Mouse (Mus musculus) gastrocnemius, postnatal 36 days (tissue): ENCODE data around the gene Gnas. TPM values are rescaled to one million over a fixed set of nuclear protein-coding genes. Genes with fewer than 3 reads are reported as not detected.

ENCODE experiments used
- DNase-seq, 2 experiments: peaks; one replicate each; pipeline ENCODE4 v3.0.0; 2022
- intact Hi-C: fragments of 180-260 bp; cut with DNase I; formaldehyde crosslinking; loops from one replicate; pipeline ENCODE4 v1.15.1; 2025
- long read RNA-seq, 2 experiments: library from polyadenylated mRNA; stranded (forward); transcript quantifications; one replicate each; pipeline ENCODE4 v2.0.0; 2021
- total RNA-seq, 2 experiments: library from RNA; stranded (reverse); gene quantifications; 2 replicates each; pipeline ENCODE4 v1.2.3; 2021

The Gnas gene
- total RNA-seq: 1,000 to 10,000 TPM; 1,262 to 1,407 TPM
- long read RNA-seq, experiment 1, transcript Gnas-208 (12 exons, 1,716 nt): major isoform, 364 of 1,030 reads
- long read RNA-seq, experiment 1, transcript Gnas-206 (11 exons, 1,695 nt): minor isoform, 146 of 1,030 reads
- long read RNA-seq, experiment 1, transcript Gnas-207 (11 exons, 1,789 nt): minor isoform, 314 of 1,030 reads
- long read RNA-seq, experiment 1, partial matches to known transcripts: 177 of 1,030 reads
- long read RNA-seq, experiment 1, other reads (novel, unspliced or antisense): 29 of 1,030 reads
- long read RNA-seq, experiment 2, transcript Gnas-207 (11 exons, 1,789 nt): major isoform, 481 of 1,399 reads
- long read RNA-seq, experiment 2, transcript Gnas-206 (11 exons, 1,695 nt): minor isoform, 185 of 1,399 reads
- long read RNA-seq, experiment 2, transcript Gnas-208 (12 exons, 1,716 nt): major isoform, 481 of 1,399 reads
- long read RNA-seq, experiment 2, partial matches to known transcripts: 233 of 1,399 reads
- long read RNA-seq, experiment 2, other reads (novel, unspliced or antisense): 18 of 1,399 reads

DNA sequence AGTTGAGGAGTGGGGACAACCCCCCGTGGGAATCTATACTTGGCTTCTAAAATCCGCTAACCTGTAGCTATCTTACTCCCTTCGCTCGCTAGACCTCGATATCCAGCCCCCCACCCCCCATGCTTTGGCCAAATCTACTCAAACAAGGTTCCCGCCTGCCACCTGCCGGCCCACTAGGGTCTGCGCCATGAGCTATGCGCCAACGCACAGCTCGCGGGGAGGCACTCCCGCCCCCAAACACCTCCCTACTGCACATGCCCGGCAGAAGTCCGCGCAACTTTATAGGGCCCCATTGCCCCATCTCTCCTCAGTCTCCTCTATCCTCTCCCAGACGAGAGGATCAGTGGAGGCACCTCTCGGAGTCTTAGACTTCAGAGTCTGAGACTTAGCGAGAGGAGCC, at the start of gene Gnas:
Gene Gnas, plus strand, starts transcription at position 310 of the 400 bp plus-strand sequence.
- intact Hi-C loops: loop anchor here (5.0 kb wide), 1 partner anchor 697 kb away; no protein-coding TSS in a partner anchor
- no peak for DNase-seq

DNA sequence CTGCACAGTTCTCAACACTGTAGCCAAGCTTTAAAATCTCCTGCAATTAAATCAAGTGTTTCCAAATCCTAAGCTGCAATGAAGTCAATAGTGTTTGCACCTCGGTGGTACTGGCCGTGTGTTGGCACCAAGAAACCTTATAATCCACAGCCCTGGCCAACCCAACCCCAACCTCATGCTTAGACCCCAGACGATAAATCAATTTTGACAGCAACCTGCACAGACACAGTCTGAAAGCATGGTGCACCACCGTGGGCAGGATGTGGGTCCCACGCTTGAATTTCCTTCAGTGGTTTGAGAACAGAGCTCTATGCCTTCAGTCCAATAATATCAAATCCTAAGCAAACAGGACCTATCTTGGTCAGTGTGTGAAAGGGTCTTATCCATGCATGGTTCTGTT, 41.7 kb upstream of the Gnas start:
- intact Hi-C loops: no loop called here
- no peak for DNase-seq

DNA sequence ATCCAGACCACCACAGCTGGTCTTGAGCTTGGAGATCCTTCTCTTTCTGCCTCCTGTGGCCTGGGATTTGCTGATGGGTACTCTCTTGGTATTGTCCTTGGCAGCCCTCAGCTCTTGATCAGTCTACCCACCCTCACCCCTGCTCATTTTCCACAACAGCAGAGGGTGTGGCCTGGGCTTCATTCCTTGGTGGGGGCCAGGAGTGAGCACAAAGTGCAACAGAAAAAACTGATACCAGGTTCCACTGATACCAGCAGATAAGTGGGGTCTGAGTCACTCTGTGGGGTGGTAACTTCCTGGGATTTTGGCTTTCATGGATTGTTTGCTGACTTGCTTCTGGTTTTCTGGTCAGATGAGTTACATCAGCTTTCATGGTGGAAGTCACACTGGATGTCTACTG, 32.2 kb upstream of the Gnas start:
- DNase-seq: no peak
- intact Hi-C loops: no loop called here

DNA sequence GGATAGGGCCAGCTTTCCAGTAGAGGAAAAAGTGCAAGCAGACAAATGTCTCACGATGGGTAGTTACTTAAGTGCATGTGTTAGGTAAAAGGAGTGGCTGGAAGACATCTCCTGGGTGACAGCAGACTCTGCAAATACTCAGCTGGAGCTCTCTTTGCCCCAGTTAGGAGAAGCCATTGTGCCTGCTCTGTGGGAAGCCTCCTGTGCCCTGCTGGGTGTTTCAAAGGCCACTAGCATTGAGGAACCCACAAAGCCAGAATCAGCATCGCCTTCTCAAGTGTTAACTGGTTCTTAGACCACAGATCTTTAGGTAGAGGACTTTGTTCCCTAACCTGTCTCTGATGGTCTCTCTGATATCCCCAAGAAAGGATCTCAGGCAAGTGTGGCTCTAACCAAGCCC, 26.8 kb upstream of the Gnas start:
- intact Hi-C loops: no loop called here

DNA sequence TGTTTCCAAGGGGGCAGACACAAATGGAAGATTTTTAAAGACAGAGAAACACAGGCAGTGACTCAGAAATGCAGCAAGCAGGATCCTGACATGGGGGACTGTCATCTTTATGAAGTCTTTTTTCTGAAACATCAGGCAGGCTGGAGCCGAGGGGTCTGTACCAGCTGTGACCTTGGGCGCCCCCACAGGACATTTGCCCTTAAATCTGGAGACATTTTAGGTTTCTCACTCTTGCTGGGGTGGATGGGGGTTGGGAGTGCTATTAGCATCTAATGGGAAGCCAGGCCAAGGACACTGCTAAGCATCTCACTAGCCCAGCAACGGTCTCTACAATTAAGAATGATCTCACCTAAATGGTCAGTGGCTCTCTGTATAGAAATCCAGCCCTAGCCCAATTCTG, 24.1 kb upstream of the Gnas start:
- DNase-seq: no peak
- intact Hi-C loops: no loop called here

More for the DNA sequence above, 26.8 kb upstream of the Gnas start:
- DNase-seq: no peak

DNA sequence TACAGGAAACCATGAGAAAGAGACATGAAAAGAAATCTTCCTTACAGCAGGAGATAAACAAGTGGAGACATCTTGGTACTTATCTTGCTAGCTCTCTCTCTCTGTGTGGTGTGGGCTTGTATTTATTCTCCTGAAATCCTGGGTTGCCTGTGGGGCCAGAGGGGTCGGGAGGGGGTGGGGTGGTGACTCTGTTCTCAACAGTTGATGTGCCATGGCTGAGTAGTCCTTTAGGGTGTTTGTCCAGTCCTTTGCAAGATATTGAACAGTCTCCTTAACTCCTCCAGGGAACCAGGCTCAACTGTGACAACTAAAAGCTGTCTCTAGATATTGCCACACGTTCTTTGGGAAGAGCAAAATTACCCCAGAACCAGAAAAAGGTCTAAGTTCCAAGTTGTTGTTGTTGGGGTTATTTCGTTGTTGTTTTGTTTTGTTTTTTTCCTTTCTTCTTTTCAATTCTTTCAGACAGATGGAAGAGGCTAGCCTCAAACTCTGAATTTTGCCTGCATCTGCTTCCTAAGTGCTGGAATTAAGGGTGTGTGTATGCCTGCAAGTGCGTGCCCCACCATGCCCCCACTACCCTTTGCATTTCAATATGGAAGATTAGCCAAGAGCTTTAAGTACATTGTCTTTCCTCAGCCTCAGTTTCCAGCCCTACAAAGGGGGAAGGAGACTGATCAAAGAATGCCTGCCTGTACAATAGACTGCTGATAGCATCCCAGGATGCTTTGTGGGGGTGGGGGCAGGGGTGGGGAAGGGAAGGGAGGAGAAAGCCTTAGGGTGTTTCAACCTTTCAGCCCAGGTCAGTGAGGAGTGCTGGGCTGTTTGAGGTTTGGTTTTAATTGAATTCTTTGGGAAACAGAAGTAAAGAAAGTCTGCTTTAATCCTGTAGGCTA, 23.0 kb upstream of the Gnas start:
- intact Hi-C loops: no loop called here

DNA sequence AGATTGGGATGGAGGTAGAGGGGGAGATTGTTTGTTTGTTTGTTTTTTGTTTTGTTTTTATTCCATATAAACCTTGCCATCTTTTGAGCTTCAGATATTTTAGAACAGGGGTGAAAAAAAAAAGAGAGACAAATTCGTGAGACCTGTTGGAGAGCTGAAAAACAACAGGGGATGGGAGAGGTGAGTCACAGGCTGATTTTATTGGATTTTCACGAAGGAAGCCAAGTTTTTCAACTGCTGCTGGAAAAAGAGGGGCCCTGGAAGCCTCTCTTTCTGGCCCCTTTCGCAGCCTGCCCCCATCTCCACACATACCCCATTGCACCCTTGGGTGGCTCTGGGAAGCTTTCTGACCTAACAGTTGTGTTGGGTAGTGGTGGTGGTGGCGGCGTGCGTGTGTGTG, 22.3 kb upstream of the Gnas start:
- intact Hi-C loops: no loop called here
- no peak for DNase-seq

More for the DNA sequence above, 23.0 kb upstream of the Gnas start:
- DNase-seq: no peak

DNA sequence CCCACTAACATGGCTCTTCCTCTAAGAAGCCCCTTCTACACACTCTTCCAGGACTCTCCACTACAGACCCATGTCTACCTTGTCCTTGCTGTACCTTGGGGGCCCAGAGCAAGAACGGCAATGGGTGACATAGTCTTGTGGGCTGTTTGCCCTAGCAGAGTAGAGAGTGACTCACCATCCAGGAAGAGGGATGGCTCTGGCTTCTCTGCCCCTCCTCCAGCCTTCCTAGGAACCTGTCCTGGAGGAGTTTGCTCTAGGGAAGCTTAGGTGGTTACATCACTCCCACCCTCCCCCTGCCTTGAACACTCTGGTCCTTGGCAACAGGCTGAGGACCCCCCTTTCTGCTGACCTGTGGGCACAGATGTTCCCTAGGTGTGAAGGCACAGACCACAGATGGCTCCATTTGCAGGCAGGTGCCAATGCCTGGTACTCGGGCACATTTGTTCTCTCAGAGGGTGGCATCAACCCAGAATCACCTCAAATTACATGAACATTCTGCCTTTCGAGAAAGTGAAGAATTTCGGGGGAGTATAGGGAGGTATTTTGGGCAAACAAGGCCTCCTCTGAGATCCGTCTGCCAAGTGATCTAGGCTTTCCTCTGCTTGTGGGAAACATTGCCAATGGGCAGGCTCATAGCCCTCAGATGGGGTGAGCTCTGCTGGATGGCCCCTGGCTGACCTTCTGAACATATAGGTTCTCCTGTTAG, 20.9 kb upstream of the Gnas start:
- intact Hi-C loops: no loop called here
- DNase-seq: no peak

DNA sequence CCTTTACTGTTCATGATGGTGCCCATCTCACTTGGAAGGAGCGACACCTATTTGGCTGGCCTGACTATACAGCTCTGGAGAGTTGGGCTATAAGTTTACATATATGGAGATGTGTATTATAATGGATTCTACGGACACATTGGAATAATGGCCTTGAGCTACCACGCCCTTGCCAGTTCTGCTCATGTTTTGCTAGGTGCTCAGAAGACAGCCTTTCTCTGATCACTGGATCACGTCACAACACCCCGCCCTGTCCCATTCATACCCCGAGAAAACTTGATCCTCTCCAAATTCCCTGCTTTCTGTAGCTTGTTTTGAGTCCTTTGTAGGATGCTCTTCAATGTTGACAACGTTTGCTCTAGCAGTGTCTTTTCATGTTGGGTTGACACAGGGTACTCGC, 19.9 kb upstream of the Gnas start:
- intact Hi-C loops: no loop called here
- no peak for DNase-seq

DNA sequence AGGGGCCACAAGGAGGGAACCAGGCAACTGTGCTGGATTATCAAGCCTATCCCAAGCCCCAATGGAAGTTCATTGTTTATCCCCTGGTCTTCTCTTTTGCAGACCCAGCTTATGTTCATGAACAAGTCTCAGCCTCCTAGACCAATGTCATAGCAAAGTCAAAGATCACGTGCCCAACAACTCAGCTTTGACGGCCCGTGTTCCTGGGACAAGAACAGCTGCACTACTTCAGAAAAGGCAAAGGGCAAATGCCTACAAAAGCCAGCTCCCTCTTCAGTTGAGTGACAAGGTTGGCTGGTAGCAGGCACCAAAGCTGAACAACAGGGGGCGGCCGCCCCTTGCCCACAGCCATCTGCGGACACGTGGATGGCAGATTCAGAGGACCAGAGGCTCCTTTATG, 13.7 kb upstream of the Gnas start:
- DNase-seq: no peak
- intact Hi-C loops: no loop called here

DNA sequence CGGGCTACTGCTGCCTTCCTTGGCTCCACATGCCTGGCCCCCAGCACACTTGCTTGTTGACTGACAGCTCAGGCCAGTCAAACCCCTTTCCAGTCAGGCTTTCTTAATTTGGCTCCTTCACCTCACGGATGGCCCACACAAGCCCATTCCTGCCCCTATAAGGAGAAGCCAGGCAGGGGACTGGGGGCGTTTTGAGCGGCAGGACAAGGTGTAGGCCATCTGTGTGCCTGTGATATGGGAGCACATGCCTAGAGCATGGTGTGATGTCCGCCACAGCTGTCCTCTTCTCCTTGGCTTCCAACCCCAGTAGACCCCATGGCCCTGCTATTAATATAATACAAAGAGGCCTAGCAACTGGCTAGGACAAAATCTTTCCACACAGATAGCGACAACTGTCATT, 12.7 kb upstream of the Gnas start:
- intact Hi-C loops: no loop called here
- DNase-seq: no peak

DNA sequence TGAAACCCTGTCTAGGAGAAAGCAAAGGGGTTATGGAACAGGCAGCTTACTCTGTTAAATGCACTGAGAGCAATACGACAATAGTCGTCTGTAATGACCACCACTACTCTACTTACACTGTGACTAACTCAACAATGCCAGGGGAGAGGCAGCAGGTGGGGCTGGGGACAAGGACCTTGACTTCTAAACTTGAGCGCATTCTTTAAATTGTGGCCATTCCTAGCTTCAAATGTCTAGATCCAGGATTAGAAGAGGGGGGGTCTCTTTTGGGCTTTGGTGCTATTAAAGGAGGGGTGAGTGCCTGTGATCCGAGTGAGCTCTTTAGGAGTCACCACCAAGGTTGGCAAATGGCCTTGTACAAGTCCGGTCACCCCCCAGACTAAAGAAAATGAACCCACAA, 11.0 kb upstream of the Gnas start:
- no peak for DNase-seq

DNA sequence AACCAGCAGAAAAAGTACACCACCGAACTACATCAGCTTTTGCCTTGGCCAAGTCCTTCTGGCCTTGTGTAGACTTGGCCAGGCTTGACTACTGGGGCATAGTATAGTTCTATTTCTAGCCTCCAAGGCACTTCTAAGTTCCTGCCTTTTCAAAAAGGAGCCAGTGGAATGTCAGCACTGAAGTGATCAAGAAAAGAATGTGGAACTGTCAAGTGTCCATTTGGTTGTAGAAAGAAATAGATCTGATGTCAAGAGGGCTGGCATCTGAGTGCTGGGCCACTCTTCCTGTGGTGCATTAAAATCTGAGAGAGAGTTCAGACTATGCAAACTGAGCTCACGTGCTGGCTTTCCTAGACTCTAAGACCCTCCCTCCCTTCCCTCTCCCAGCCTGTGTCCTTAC, 10.2 kb upstream of the Gnas start:
- no peak for DNase-seq
- intact Hi-C loops: no loop called here

More for the DNA sequence above, 11.0 kb upstream of the Gnas start:
- intact Hi-C loops: no loop called here

DNA sequence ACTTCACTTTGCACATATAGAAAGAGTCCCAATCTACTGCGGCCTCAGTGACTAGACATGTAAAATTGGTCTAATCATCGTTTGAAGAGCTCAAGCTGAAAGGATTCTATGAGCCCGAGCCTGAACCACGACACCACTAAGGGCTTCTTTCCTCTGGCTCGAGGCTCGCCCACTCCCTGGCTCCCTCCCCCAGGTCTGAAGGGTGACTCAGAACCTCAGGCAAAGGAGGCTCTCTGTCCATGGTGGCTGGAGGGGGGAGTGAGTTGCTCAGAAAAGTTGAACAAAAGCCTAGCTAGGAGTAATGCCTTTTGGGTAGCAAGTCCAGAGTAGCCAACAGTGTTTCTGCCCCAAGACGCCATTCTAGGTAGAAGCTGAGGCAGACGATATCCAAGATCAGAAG, 4.3 kb upstream of the Gnas start:
- no peak for DNase-seq
- intact Hi-C loops: loop anchor here (5.0 kb wide), 1 partner anchor 692 kb away; no protein-coding TSS in a partner anchor

DNA sequence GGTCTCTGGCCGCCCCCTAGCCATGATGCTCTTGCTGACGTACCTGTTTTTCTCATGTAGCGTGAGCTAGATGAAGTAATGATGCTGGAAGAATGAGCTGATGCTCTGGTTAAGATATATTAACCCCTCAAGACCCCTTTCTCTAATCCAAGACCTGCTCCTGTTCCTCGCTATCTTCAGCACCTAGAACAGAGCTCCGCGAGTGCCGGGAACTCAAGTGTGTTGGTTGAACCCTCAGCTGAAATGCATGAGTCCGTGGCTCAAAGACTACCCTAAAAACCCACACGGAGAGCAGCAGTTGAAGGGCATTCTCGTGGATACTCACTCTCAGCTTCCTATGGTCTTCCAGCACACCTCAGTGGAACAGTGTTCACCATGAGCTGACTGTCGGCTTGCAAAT, 779 bp upstream of the Gnas start:
- DNase-seq: no peak
- intact Hi-C loops: loop anchor here (5.0 kb wide), 1 partner anchor 696 kb away; no protein-coding TSS in a partner anchor

DNA sequence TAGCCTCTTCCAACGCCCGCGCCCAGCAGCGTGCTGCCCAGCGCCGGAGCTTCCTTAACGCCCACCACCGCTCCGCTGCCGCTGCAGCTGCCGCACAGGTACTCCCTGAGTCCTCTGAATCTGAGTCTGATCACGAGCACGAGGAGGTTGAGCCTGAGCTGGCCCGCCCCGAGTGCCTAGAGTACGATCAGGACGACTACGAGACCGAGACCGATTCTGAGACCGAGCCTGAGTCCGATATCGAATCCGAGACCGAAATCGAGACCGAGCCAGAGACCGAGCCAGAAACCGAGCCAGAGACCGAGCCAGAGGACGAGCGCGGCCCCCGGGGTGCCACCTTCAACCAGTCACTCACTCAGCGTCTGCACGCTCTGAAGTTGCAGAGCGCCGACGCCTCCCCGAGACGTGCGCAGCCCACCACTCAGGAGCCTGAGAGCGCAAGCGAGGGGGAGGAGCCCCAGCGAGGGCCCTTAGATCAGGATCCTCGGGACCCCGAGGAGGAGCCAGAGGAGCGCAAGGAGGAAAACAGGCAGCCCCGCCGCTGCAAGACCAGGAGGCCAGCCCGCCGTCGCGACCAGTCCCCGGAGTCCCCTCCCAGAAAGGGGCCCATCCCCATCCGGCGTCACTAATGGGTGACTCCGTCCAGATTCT, 812 bp downstream of the Gnas start:
- no peak for DNase-seq
- intact Hi-C loops: loop anchor here (5.0 kb wide), 1 partner anchor 698 kb away; no protein-coding TSS in a partner anchor

DNA sequence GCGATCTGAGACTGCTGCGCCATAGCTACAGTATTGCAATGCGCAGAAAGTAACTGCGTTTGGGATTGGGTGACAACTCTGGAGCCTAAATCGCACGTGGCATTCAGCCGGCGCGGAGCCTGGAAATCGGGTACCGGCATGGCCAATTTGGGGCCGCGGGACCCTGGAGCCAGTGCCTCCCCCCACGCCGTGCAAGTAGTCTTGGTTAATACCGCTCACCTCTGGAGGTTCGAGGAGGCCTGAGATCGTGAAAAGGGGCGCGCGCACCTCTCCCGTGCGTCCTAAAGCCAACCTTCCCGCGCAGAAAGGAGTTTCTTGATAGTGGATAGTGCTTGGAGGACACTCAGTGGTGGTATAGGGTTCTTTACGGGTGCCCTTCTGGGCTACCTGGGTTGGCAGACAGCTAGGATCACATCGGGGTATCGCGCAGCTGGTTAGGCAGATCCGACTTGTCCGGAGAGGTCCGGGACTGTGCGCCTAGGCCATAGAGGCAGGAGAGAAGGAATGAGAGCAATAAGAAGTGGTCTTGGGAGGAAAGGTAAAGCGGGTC, 1.9 kb downstream of the Gnas start:
- no peak for DNase-seq
- intact Hi-C loops: no loop called here

DNA sequence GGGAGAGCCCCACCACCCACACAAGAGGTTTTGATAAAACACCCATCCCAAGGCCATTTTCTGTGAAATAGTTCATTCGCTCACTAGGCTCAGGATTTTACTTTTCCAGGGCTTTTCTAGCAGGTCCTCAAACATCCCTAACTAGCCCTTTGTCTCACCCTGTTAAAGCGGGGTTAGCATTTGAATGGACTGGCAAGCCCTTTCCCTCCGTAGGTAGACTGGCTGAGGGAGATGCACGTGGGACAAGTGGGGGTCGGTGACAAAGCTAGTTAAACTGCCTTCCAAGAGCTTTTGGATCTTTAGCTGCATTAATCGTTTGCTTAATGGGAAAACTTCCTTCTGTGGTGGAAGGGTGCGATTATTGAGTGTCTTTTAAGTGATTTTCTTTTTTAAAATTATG, 3.8 kb downstream of the Gnas start:
- no peak for DNase-seq
- intact Hi-C loops: no loop called here

DNA sequence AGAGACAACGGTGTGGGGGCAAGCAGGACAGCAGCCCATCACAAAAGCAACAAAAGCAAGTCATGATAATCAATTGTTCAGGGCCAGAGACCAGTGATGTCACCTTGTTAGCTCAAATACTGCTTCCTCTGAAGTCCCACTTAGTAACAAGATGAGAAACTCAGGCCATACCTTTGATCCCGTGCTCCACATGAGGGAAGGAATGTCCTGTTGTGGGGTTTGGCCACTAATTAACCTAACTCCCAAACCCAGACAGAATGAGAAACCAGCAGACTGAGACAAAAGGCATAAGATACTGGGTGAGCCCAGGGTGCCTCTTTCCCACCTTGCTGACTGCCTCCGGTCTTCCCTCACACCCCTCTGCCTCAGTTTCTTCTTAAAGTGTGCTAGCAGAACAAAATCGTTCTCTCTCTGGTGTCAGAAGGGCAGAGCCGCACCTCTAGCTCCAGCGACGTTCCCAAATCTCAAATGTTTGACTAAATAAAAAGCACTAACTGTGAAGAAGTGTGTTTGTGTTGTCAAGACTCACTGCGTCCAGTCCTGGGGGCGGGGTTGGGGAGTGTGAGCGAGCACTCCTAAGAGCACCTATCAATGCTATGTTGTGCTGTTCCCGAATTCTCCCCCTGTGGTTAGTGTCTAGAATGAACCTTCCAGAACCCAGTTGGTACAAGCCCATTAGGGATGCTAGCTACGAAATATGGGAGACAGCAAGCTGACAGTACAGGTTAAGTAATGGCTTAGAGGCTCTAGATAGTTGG, 4.7 kb downstream of the Gnas start:
- no peak for DNase-seq
- intact Hi-C loops: no loop called here
